Mouse (Mus musculus) midbrain, embryonic 16.5 days (tissue): ENCODE data around the gene Dip2b. TPM values are rescaled to one million over a fixed set of nuclear protein-coding genes. Genes with fewer than 3 reads are reported as not detected.

Experiments
- ATAC-seq: fragments of 200-750 bp; cut with Nextera tagmentation; 2 replicates; pipeline ENCODE4 v1.8.0; 2017; ENCODE audit warnings: moderate TSS enrichment
- H3K27ac ChIP-seq: fragments of 300-500 bp; sonication (generic); 2 replicates; pipeline ENCODE4 v1.5.1; 2014; ENCODE audit warnings: mild to moderate bottlenecking, low read length, mixed read lengths
- H3K27me3 ChIP-seq: fragments of 300-500 bp; sonication (generic); 2 replicates; pipeline ENCODE4 v1.6.1; 2014; ENCODE audit warnings: low read depth, low read length, mixed read lengths; ENCODE audit not compliant: control insufficient read depth, insufficient read depth
- H3K36me3 ChIP-seq: fragments of 300-500 bp; sonication (generic); 2 replicates; pipeline ENCODE4 v1.6.1; 2014; ENCODE audit warnings: mild to moderate bottlenecking, low read length, moderate library complexity, mixed read lengths; ENCODE audit not compliant: control insufficient read depth, insufficient read depth
- H3K4me1 ChIP-seq: fragments of 300-500 bp; sonication (generic); 2 replicates; pipeline ENCODE4 v1.6.1; 2014; ENCODE audit warnings: mild to moderate bottlenecking, low read length, mixed read lengths; ENCODE audit not compliant: control insufficient read depth, insufficient read depth
- H3K4me2 ChIP-seq: fragments of 300-500 bp; sonication (generic); 2 replicates; pipeline ENCODE4 v1.6.1; 2014; ENCODE audit warnings: mild to moderate bottlenecking, low read length, mixed read lengths
- H3K4me3 ChIP-seq: fragments of 300-500 bp; sonication (generic); 2 replicates; pipeline ENCODE4 v1.5.1; 2014; ENCODE audit warnings: low read depth, mild to moderate bottlenecking, low read length, moderate library complexity, mixed read lengths
- H3K9ac ChIP-seq: fragments of 300-500 bp; sonication (generic); 2 replicates; pipeline ENCODE4 v1.6.1; 2014; ENCODE audit warnings: low read depth, low read length, mixed read lengths
- H3K9me3 ChIP-seq: fragments of 300-500 bp; sonication (generic); replicated peaks from 2 replicates; pipeline ENCODE4 v1.6.1; 2014; ENCODE audit warnings: mild to moderate bottlenecking, low read length, mixed read lengths; ENCODE audit not compliant: control insufficient read depth, poor library complexity, severe bottlenecking
- WGBS: fragments of 180-500 bp; shearing (Covaris S2); extraction: QIAGEN DNeasy Blood & Tissue Kit; methylation state at CpG from one replicate; pipeline ENCODE4 v1.1.7; 2014; 5-methylcytosine and 5-hydroxymethylcytosine counted together
- polyA plus RNA-seq: library from polyadenylated mRNA; unstranded; fragments of >200 nt; fragmentation: Nextera tagmentation; extraction: Ambion mirVana; gene quantifications from 2 replicates; pipeline ENCODE4 v1.2.1, GENCODE M21; 2015

The Dip2b gene
- polyA plus RNA-seq, 1 experiment from 2014 or later: 16.5 TPM

GRCm38 (mm10) chr15:100059626-100060311 is 21.3 kb downstream of the Dip2b start:
- Histone ChIP-seq H3K27me3 (no peaks in the 10 kb centered on the region), H3K4me2 (no peak overlapping the region), H3K36me3 (no peaks in the 10 kb centered on the region), H3K4me3 (no peak overlapping the region), H3K9ac (no peak overlapping the region), H3K9me3 (no peaks in the 10 kb centered on the region), H3K4me1 (peaks cover 4% of the 10 kb centered on the region), H3K27ac (no peak overlapping the region)
- no peak for ATAC-seq
- WGBS: 77% methylated on average over 7 of the region's 7 CpGs

- ATAC-seq: no peak
- WGBS: 83% methylated on average over 4 of the region's 4 CpGs
These were observed 22.2 kb downstream of the Dip2b start for GRCm38 (mm10) chr15:100060513-100061140.

GRCm38 (mm10) chr15:100061377-100061776 is 22.9 kb downstream of the Dip2b start:
- no peak overlapping the region for H3K27ac ChIP-seq
- 0 out of 2 replicates have a peak, but pooled peaks have one; percentile 45 for ATAC-seq
- H3K27me3 ChIP-seq: no peaks in the 10 kb centered on the region
- WGBS: 95% methylated on average over 3 of the region's 3 CpGs
- H3K9ac ChIP-seq: no peak overlapping the region
- H3K4me2 ChIP-seq: no peak overlapping the region
- no peak overlapping the region for H3K4me3 ChIP-seq
- no peaks in the 10 kb centered on the region for H3K9me3 ChIP-seq
- peaks cover 6% of the 10 kb centered on the region for H3K4me1 ChIP-seq
- no peaks in the 10 kb centered on the region for H3K36me3 ChIP-seq

More at GRCm38 (mm10) chr15:100060513-100061140, 22.2 kb downstream of the Dip2b start:
- Histone ChIP-seq H3K27me3 (no peaks in the 10 kb centered on the region), H3K27ac (no peak overlapping the region), H3K4me3 (no peak overlapping the region), H3K9me3 (no peaks in the 10 kb centered on the region), H3K4me1 (peaks cover 4% of the 10 kb centered on the region), H3K9ac (no peak overlapping the region), H3K36me3 (no peaks in the 10 kb centered on the region), H3K4me2 (no peak overlapping the region)

GRCm38 (mm10) chr15:100063229-100063773 is 24.8 kb downstream of the Dip2b start:
- Histone ChIP-seq H3K9me3 (no peaks in the 10 kb centered on the region), H3K9ac (no peak overlapping the region), H3K36me3 (no peaks in the 10 kb centered on the region), H3K4me3 (no peak overlapping the region), H3K4me2 (no peak overlapping the region), H3K27ac (no peak overlapping the region), H3K27me3 (no peaks in the 10 kb centered on the region), H3K4me1 (peaks cover 14% of the 10 kb centered on the region)
- 94% methylated on average over 13 of the region's 13 CpGs for WGBS
- no peak for ATAC-seq

GRCm38 (mm10) chr15:100066702-100067101 is 28.2 kb downstream of the Dip2b start:
- no peaks in the 10 kb centered on the region for H3K9me3 ChIP-seq
- no peaks in the 10 kb centered on the region for H3K27me3 ChIP-seq
- H3K36me3 ChIP-seq: no peaks in the 10 kb centered on the region
- no peak overlapping the region for H3K9ac ChIP-seq
- no peak for ATAC-seq
- no peak overlapping the region for H3K4me2 ChIP-seq
- peaks cover 11% of the 10 kb centered on the region for H3K4me1 ChIP-seq
- no peak overlapping the region for H3K4me3 ChIP-seq
- H3K27ac ChIP-seq: no peak overlapping the region
- WGBS: 59% methylated on average over 9 of the region's 9 CpGs

GRCm38 (mm10) chr15:100069101-100069500 is 30.6 kb downstream of the Dip2b start:
- H3K27ac ChIP-seq: no peak overlapping the region
- WGBS: 86% methylated on average over 4 of the region's 4 CpGs
- peaks cover 16% of the 10 kb centered on the region for H3K4me1 ChIP-seq
- H3K4me2 ChIP-seq: no peak overlapping the region
- H3K4me3 ChIP-seq: no peak overlapping the region
- H3K36me3 ChIP-seq: no peaks in the 10 kb centered on the region
- no peak for ATAC-seq
- H3K9ac ChIP-seq: no peak overlapping the region
- no peaks in the 10 kb centered on the region for H3K27me3 ChIP-seq
- H3K9me3 ChIP-seq: no peaks in the 10 kb centered on the region

GRCm38 (mm10) chr15:100070021-100070420 is 31.6 kb downstream of the Dip2b start:
- Histone ChIP-seq H3K4me1 (peaks cover 20% of the 10 kb centered on the region), H3K36me3 (no peaks in the 10 kb centered on the region), H3K27me3 (no peaks in the 10 kb centered on the region), H3K27ac (no peak overlapping the region), H3K4me3 (no peak overlapping the region), H3K4me2 (no peak overlapping the region), H3K9ac (no peak overlapping the region), H3K9me3 (no peaks in the 10 kb centered on the region)
- ATAC-seq: no peak
- WGBS: 83% methylated on average over 8 of the region's 8 CpGs

GRCm38 (mm10) chr15:100071819-100072218 is 33.4 kb downstream of the Dip2b start:
- H3K36me3 ChIP-seq: no peaks in the 10 kb centered on the region
- H3K4me3 ChIP-seq: no peak overlapping the region
- no peaks in the 10 kb centered on the region for H3K27me3 ChIP-seq
- 88% methylated on average over 3 of the region's 3 CpGs for WGBS
- ATAC-seq: no peak
- no peaks in the 10 kb centered on the region for H3K9me3 ChIP-seq
- peaks cover 16% of the 10 kb centered on the region for H3K4me1 ChIP-seq
- H3K9ac ChIP-seq: no peak overlapping the region
- H3K4me2 ChIP-seq: no peak overlapping the region
- no peak overlapping the region for H3K27ac ChIP-seq
